Mouse (Mus musculus): Measurements from ENCODE around the gene Alkbh5.

Alkbh5 gene

GRCm38 (mm10) chr11:60536180-60536858 is at the start of gene Alkbh5:
Gene Alkbh5, plus strand, starts transcription at chr11:60536381.
- DNase-seq (ENCODE audit: low spot score): peak; percentile 66

- DNase-seq (ENCODE audit: low spot score): no peak
Observed at GRCm38 (mm10) chr11:60492726-60493125, 43.5 kb upstream of the Alkbh5 start.

GRCm38 (mm10) chr11:60495692-60496091 is 40.5 kb upstream of the Alkbh5 start:
- DNase-seq (ENCODE audit: low spot score): no peak

- DNase-seq (ENCODE audit: low spot score): no peak
Observed at GRCm38 (mm10) chr11:60507281-60507680, 28.9 kb upstream of the Alkbh5 start.

- peak; percentile 21 for DNase-seq (ENCODE audit: low spot score)
Observed at GRCm38 (mm10) chr11:60508950-60509349, 27.2 kb upstream of the Alkbh5 start.

- peak; percentile 41 for DNase-seq (ENCODE audit: low spot score)
Observed at GRCm38 (mm10) chr11:60509500-60509899, 26.7 kb upstream of the Alkbh5 start.

GRCm38 (mm10) chr11:60511893-60512292 is 24.3 kb upstream of the Alkbh5 start:
- no peak for DNase-seq (ENCODE audit: low spot score)

- DNase-seq (ENCODE audit: low spot score): no peak
Observed at GRCm38 (mm10) chr11:60512520-60512919, 23.7 kb upstream of the Alkbh5 start.

GRCm38 (mm10) chr11:60514941-60515340 is 21.2 kb upstream of the Alkbh5 start:
- no peak for DNase-seq (ENCODE audit: low spot score)

GRCm38 (mm10) chr11:60518305-60518704 is 17.9 kb upstream of the Alkbh5 start:
- DNase-seq (ENCODE audit: low spot score): no peak

GRCm38 (mm10) chr11:60522027-60522426 is 14.2 kb upstream of the Alkbh5 start:
- DNase-seq (ENCODE audit: low spot score): no peak

- peak; percentile 37 for DNase-seq (ENCODE audit: low spot score)
Observed at GRCm38 (mm10) chr11:60522661-60523365, 13.4 kb upstream of the Alkbh5 start.

- no peak for DNase-seq (ENCODE audit: low spot score)
Observed at GRCm38 (mm10) chr11:60526461-60526860, 9.7 kb upstream of the Alkbh5 start.

- DNase-seq (ENCODE audit: low spot score): no peak
Observed at GRCm38 (mm10) chr11:60535676-60536075, 505 bp upstream of the Alkbh5 start.

- peak; percentile 97 for DNase-seq (ENCODE audit: low spot score)
Observed at GRCm38 (mm10) chr11:60536859-60537467, 782 bp downstream of the Alkbh5 start.

- DNase-seq (ENCODE audit: low spot score): peak; percentile 98
Observed at GRCm38 (mm10) chr11:60537468-60538347, 1.5 kb downstream of the Alkbh5 start.

- DNase-seq (ENCODE audit: low spot score): peak; percentile 61
Observed at GRCm38 (mm10) chr11:60538371-60539281, 2.4 kb downstream of the Alkbh5 start.

GRCm38 (mm10) chr11:60539540-60539939 is 3.4 kb downstream of the Alkbh5 start:
- DNase-seq (ENCODE audit: low spot score): no peak

GRCm38 (mm10) chr11:60540002-60540610 is 3.9 kb downstream of the Alkbh5 start:
- peak; percentile 13 for DNase-seq (ENCODE audit: low spot score)

- DNase-seq (ENCODE audit: low spot score): no peak
Observed at GRCm38 (mm10) chr11:60540761-60541160, 4.6 kb downstream of the Alkbh5 start.

GRCm38 (mm10) chr11:60541831-60542230 is 5.7 kb downstream of the Alkbh5 start:
- DNase-seq (ENCODE audit: low spot score): no peak

Data from embryo, embryonic 10 days (tissue).